Mouse (Mus musculus) gonadal fat pad, adult 2 months (tissue): ENCODE results near the gene Tnp2. TPM values are rescaled to one million over a fixed set of nuclear protein-coding genes. Genes with fewer than 3 reads are reported as not detected.
"Not testable (repeated sequence)": the region's sequence is repeated elsewhere in the genome, so short reads cannot be mapped to it uniquely, and the experiment has no call there.

ENCODE experiments used
- DNase-seq: peaks from one replicate; pipeline ENCODE4 v3.0.0-alpha.2; 2012; ENCODE audit warnings: low read depth
- polyA plus RNA-seq: library from polyadenylated mRNA; depleted of rRNA; stranded (reverse); fragments of >200 nt; gene quantifications from 2 replicates; pipeline ENCODE4 v1.2.3, GENCODE M21; 2012; rRNA removed

Gene Tnp2
- polyA plus RNA-seq, result 89.5 and 151 TPM in 2 replicates

- no peak for DNase-seq
Measured at GRCm38 (mm10) chr16:10788271-10788670, at the start of gene Tnp2. Gene Tnp2 (minus strand): TSS chr16:10788660.

- DNase-seq, result no peak
Measured at GRCm38 (mm10) chr16:10837903-10838302, 49.4 kb upstream of the Tnp2 start.

GRCm38 (mm10) chr16:10837250-10837649 is 48.8 kb upstream of the Tnp2 start:
- DNase-seq, result no peak

- no peak for DNase-seq
Measured at GRCm38 (mm10) chr16:10836388-10836787, 47.9 kb upstream of the Tnp2 start.

GRCm38 (mm10) chr16:10834911-10835587 is 46.6 kb upstream of the Tnp2 start, which contains the start of gene Rmi2:
Gene Rmi2 (plus strand): TSS chr16:10835059.
- no peak for DNase-seq

- no peak for DNase-seq
Measured at GRCm38 (mm10) chr16:10834542-10834910, 46.1 kb upstream of the Tnp2 start.

GRCm38 (mm10) chr16:10828461-10828805 is 40.0 kb upstream of the Tnp2 start:
- DNase-seq, result no peak

- DNase-seq, result no peak
Measured at GRCm38 (mm10) chr16:10827766-10828460, 39.5 kb upstream of the Tnp2 start.

- no peak for DNase-seq
Measured at GRCm38 (mm10) chr16:10827269-10827668, 38.8 kb upstream of the Tnp2 start.

GRCm38 (mm10) chr16:10825840-10826239 is 37.4 kb upstream of the Tnp2 start:
- DNase-seq, result no peak

GRCm38 (mm10) chr16:10824536-10824935 is 36.1 kb upstream of the Tnp2 start:
- no peak for DNase-seq

- no peak for DNase-seq
Measured at GRCm38 (mm10) chr16:10821387-10821786, 32.9 kb upstream of the Tnp2 start.

- no peak for DNase-seq
Measured at GRCm38 (mm10) chr16:10819966-10820365, 31.5 kb upstream of the Tnp2 start.

GRCm38 (mm10) chr16:10818579-10819135 is 30.2 kb upstream of the Tnp2 start:
- no peak for DNase-seq

- DNase-seq, result no peak
Measured at GRCm38 (mm10) chr16:10814864-10815263, 26.4 kb upstream of the Tnp2 start.

GRCm38 (mm10) chr16:10813726-10814125 is 25.3 kb upstream of the Tnp2 start:
- DNase-seq, result no peak

- no peak for DNase-seq
Measured at GRCm38 (mm10) chr16:10812865-10813371, 24.5 kb upstream of the Tnp2 start, which contains the start of gene Gm11172. Gene Gm11172 (plus strand): TSS chr16:10812915.

GRCm38 (mm10) chr16:10810376-10810775 is 21.9 kb upstream of the Tnp2 start:
- peak; percentile 17 for DNase-seq

GRCm38 (mm10) chr16:10805789-10806527 is 17.5 kb upstream of the Tnp2 start, which contains the start of gene Prm1:
Gene Prm1 (minus strand): TSS chr16:10805839.
- no peak for DNase-seq

GRCm38 (mm10) chr16:10802420-10802819 is 14.0 kb upstream of the Tnp2 start:
- not testable (repeated sequence) for DNase-seq

GRCm38 (mm10) chr16:10796034-10796433 is 7.6 kb upstream of the Tnp2 start, which contains the start of gene Prm2:
Gene Prm2 (minus strand): TSS chr16:10796134.
- no peak for DNase-seq

GRCm38 (mm10) chr16:10790702-10791101 is 2.2 kb upstream of the Tnp2 start, which contains the start of gene Prm3:
Gene Prm3 (minus strand): TSS chr16:10790914.
- no peak for DNase-seq
